Mouse (Mus musculus) lung, postnatal 0 days (tissue): ENCODE measurements at regions not wholly inside any gene's neighbourhood (a gene's known extent, or its start where the extent isn't known, plus 50 kb on each side); places are given as distances from the start of the nearest gene placed in this dataset.

Experiments used
- ATAC-seq: fragments of 200-750 bp; cut with Nextera tagmentation; 2 replicates; pipeline ENCODE4 v1.8.0; 2017; ENCODE audit warnings: moderate library complexity
- DNase-seq: peaks from one replicate; pipeline ENCODE4 v3.0.0-alpha.2; 2016; ENCODE audit warnings: low spot score
- H3K27ac ChIP-seq: fragments of 300-500 bp; sonication (generic); 2 replicates; pipeline ENCODE4 v1.5.1; 2014; ENCODE audit warnings: antibody characterized with exemption, mild to moderate bottlenecking, low read length, mixed read lengths
- H3K27me3 ChIP-seq: fragments of 300-500 bp; sonication (generic); replicated peaks from 2 replicates; pipeline ENCODE4 v1.6.1; 2014; ENCODE audit warnings: low read length, mixed read lengths; ENCODE audit not compliant: insufficient read depth
- H3K36me3 ChIP-seq: fragments of 300-500 bp; sonication (generic); 2 replicates; pipeline ENCODE4 v1.6.1; 2014; ENCODE audit warnings: low read length, mixed read lengths; ENCODE audit not compliant: insufficient read depth
- H3K4me1 ChIP-seq: fragments of 300-500 bp; sonication (generic); 2 replicates; pipeline ENCODE4 v1.6.1; 2014; ENCODE audit warnings: antibody characterized with exemption, low read depth, low read length, mixed read lengths; ENCODE audit not compliant: insufficient read depth
- H3K4me2 ChIP-seq: fragments of 300-500 bp; sonication (generic); replicated peaks from 2 replicates; pipeline ENCODE4 v1.6.1; 2014; ENCODE audit warnings: low read depth, mild to moderate bottlenecking, low read length, moderate library complexity, mixed read lengths
- H3K4me3 ChIP-seq: fragments of 300-500 bp; sonication (generic); 2 replicates; pipeline ENCODE4 v1.5.1; 2014; ENCODE audit warnings: low read depth, low read length
- H3K9ac ChIP-seq: fragments of 300-500 bp; sonication (generic); replicated peaks from 2 replicates; pipeline ENCODE4 v1.6.1; 2014; ENCODE audit warnings: low read depth, mild to moderate bottlenecking
- H3K9me3 ChIP-seq: fragments of 300-500 bp; sonication (generic); 2 replicates; pipeline ENCODE4 v1.6.1; 2016; ENCODE audit warnings: low read length, mixed read lengths
- CTCF ChIP-seq: IDR thresholded peaks from 2 replicates; pipeline ENCODE4 v1.5.1; 2016; ENCODE audit warnings: antibody characterized with exemption, mild to moderate bottlenecking
- EP300 ChIP-seq: IDR thresholded peaks from 2 replicates; pipeline ENCODE4 v1.6.1; 2016; ENCODE audit warnings: antibody characterized with exemption, mild to moderate bottlenecking, control low read depth
- WGBS: fragments of 180-500 bp; shearing (Covaris S2); extraction: QIAGEN DNeasy Blood & Tissue Kit; methylation state at CpG from one replicate; pipeline ENCODE4 v1.1.7; 2014; 5-methylcytosine and 5-hydroxymethylcytosine counted together

- Histone ChIP-seq H3K4me1 (no peaks in the 10 kb centered on the region), H3K4me2 (no peak overlapping the region), H3K27ac (no peak overlapping the region), H3K36me3 (no peaks in the 10 kb centered on the region), H3K4me3 (no peak overlapping the region), H3K27me3 (no peaks in the 10 kb centered on the region), H3K9ac (no peak overlapping the region), H3K9me3 (no peaks in the 10 kb centered on the region)
- DNase-seq (no peak), ATAC-seq (no peak)
- 62% methylated on average over 4 of the region's 4 CpGs for WGBS
- no peak for TF ChIP-seq EP300
- TF ChIP-seq CTCF: no peak
Measured at GRCm38 (mm10) chr13:31369182-31369581, 186.8 kb upstream of the Foxq1 start.

- Histone ChIP-seq H3K4me3 (no peak overlapping the region), H3K4me1 (no peaks in the 10 kb centered on the region), H3K27me3 (no peaks in the 10 kb centered on the region), H3K9ac (no peak overlapping the region), H3K9me3 (no peaks in the 10 kb centered on the region), H3K27ac (no peak overlapping the region), H3K4me2 (no peak overlapping the region), H3K36me3 (no peaks in the 10 kb centered on the region)
- WGBS: 41% methylated on average over 6 of the region's 6 CpGs
- DNase-seq (no peak), ATAC-seq (no peak)
- TF ChIP-seq EP300 (no peak), CTCF (no peak)
Measured at GRCm38 (mm10) chr13:31370873-31371272, 185.1 kb upstream of the Foxq1 start.

GRCm38 (mm10) chr13:31374006-31374405 lies 181.9 kb upstream of the Foxq1 start:
- WGBS: 64% methylated on average over 5 of the region's 5 CpGs
- TF ChIP-seq CTCF: no peak
- TF ChIP-seq EP300: no peak
- no peak overlapping the region for H3K4me3 ChIP-seq
- no peaks in the 10 kb centered on the region for H3K4me1 ChIP-seq
- DNase-seq: no peak
- no peaks in the 10 kb centered on the region for H3K36me3 ChIP-seq
- no peak overlapping the region for H3K27ac ChIP-seq
- H3K27me3 ChIP-seq: no peaks in the 10 kb centered on the region
- H3K9ac ChIP-seq: no peak overlapping the region
- no peak overlapping the region for H3K4me2 ChIP-seq
- no peak for ATAC-seq
- no peaks in the 10 kb centered on the region for H3K9me3 ChIP-seq

GRCm38 (mm10) chr13:31393421-31394215 lies 162.3 kb upstream of the Foxq1 start:
- Histone ChIP-seq H3K4me3 (no peak overlapping the region), H3K36me3 (no peaks in the 10 kb centered on the region), H3K27ac (no peak overlapping the region), H3K4me2 (no peak overlapping the region), H3K9ac (no peak overlapping the region), H3K4me1 (no peaks in the 10 kb centered on the region), H3K9me3 (no peaks in the 10 kb centered on the region), H3K27me3 (no peaks in the 10 kb centered on the region)
- 30% methylated on average over 4 of the region's 4 CpGs for WGBS
- TF ChIP-seq EP300 (0 out of 2 replicates have a peak, but pooled peaks have one; percentile 13), CTCF (no peak)
- DNase-seq (no peak), ATAC-seq (no peak)

- H3K4me2 ChIP-seq: no peak overlapping the region
- ATAC-seq (no peak), DNase-seq (no peak)
- no peaks in the 10 kb centered on the region for H3K4me1 ChIP-seq
- H3K27me3 ChIP-seq: no peaks in the 10 kb centered on the region
- 53% methylated on average over 5 of the region's 5 CpGs for WGBS
- TF ChIP-seq EP300 (no peak), CTCF (no peak)
- no peak overlapping the region for H3K9ac ChIP-seq
- H3K27ac ChIP-seq: no peak overlapping the region
- no peak overlapping the region for H3K4me3 ChIP-seq
- no peaks in the 10 kb centered on the region for H3K9me3 ChIP-seq
- no peaks in the 10 kb centered on the region for H3K36me3 ChIP-seq
Measured at GRCm38 (mm10) chr13:31396216-31396910, 159.6 kb upstream of the Foxq1 start.

GRCm38 (mm10) chr13:31397246-31397645 lies 158.7 kb upstream of the Foxq1 start:
- H3K27me3 ChIP-seq: no peaks in the 10 kb centered on the region
- no peak overlapping the region for H3K27ac ChIP-seq
- ATAC-seq: no peak
- no peaks in the 10 kb centered on the region for H3K9me3 ChIP-seq
- H3K4me1 ChIP-seq: no peaks in the 10 kb centered on the region
- H3K4me3 ChIP-seq: no peak overlapping the region
- no peak for TF ChIP-seq CTCF
- TF ChIP-seq EP300: no peak
- no peak overlapping the region for H3K4me2 ChIP-seq
- H3K36me3 ChIP-seq: no peaks in the 10 kb centered on the region
- H3K9ac ChIP-seq: no peak overlapping the region
- no peak for DNase-seq
- WGBS: 56% methylated on average over 10 of the region's 10 CpGs
